Mouse (Mus musculus) inflammation-experienced regulatory T-cells, adult 16 weeks (primary cell): ENCODE measurements around the gene Prnd. TPM values are rescaled to one million over a fixed set of nuclear protein-coding genes. Genes with fewer than 3 reads are reported as not detected.

ENCODE experiments used
- polyA plus RNA-seq: library from polyadenylated mRNA; unstranded; fragments of 100-300 nt; shearing (Covaris generic); gene quantifications from one replicate; pipeline ENCODE4 v1.2.1, GENCODE M21; 2017

The Prnd gene
- polyA plus RNA-seq: 0.30 TPM

GRCm38 (mm10) chr2:131950598-131951095, at the start of gene Prnd:
TSS of gene Prnd (plus strand) at chr2:131950861.

DNA sequence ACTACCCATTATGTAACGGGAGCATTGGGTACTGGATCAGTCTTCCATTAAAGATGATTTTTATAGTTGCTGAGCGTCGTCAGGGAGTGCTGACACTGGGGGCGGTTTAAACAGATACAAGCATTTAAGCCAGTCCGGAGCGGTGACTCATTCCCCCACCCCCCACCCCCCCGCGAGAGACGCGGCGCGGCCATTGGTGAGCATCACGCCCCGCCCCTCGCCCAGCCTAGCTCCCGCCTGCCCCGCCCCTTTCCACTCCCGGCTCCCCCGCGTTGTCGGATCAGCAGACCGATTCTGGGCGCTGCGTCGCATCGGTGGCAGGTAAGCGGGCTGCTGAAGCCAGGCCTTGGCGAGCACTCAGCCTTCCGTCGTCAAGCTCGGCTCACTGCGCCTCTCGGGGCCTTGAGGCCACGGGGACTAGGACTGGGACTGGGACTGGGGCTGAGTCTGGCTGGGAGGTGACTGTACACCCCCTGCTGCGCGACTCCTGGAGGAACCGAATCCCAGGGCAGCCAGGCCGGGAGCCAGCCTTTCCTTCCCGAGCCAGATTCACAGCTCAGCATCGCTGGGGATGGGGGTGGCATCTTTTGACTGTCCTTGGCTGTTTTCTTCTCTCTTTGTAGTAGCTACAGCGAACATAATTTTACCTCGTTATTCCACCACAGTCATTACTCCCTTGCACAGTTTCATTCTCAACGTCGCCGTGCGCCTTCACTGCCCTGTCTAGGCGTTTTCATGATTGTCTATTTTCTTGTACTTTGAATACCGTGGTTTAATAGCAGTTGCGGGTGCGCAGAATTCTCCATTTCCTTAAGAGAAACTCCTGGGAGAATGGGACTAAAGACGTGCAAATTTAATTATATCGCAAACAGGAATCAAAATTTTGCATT, 40.7 kb upstream of the Prnd start, which contains the start of the genes Prnp and Prn:
Prnp (plus strand) TSS at position 246 of the 890 bp plus-strand sequence.
Prn (plus strand) TSS at position 275 of the 890 bp plus-strand sequence.

Other genes starting within 250 kb of the Prnd start
- not detected for gene Erv3, start 91.1 kb upstream of the Prnd start, polyA plus RNA-seq
- gene Prnp, start 40.9 kb upstream of the Prnd start, polyA plus RNA-seq: 38.1 TPM
- gene Prn, start 40.9 kb upstream of the Prnd start, polyA plus RNA-seq: not detected
- gene Rassf2, start 79.4 kb downstream of the Prnd start, polyA plus RNA-seq: 109 TPM
- gene Slc23a2, start 194.2 kb downstream of the Prnd start, polyA plus RNA-seq: 44.6 TPM